ENCODE assay signal across 25 mouse cellular contexts in genomic region chr6:5230261-5230660, GRCm38 (mm10). TPM values are rescaled to one million over a fixed set of nuclear protein-coding genes. Genes with fewer than 3 reads are reported as not detected.
A peak's percentile ranks its signal among the peaks of the same experiment; 100 is the strongest.
DNase-seq lines count a peak whose midpoint lies in the region; ATAC-seq lines count a peak whose summit lies in the region.
"Had no signal": no experiment of that assay in that cellular context is flagged by ENCODE, and none has a peak within 500 bp of the region (broad histone marks: within the 10 kb centered on the region; RNA-seq: fewer than 3 reads in every experiment).

No protein-coding gene starts in this region.

- ATAC-seq in kidney, embryonic 15.5 days (replicated peaks; ENCODE audit: low FRiP score): no peak
- ATAC-seq: CD4-positive, CD25-positive, alpha-beta regulatory T cell, adult 4 months; forebrain, embryonic 16.5 days; hindbrain, postnatal 0 days had no signal

- peak; percentile 27 for DNase-seq in adrenal gland, adult 2 months
- DNase-seq in adrenal gland, adult 18-20 months (ENCODE audit: low spot score in 2 of 2): no peak
- DNase-seq in kidney, adult 18-20 months: peak; percentile 13
- DNase-seq in kidney, adult 9 months: peak; percentile 41
- peak; percentile 37 to 51 for DNase-seq in kidney, postnatal 36 days
- DNase-seq in layer of hippocampus, adult 18-20 months (ENCODE audit: low spot score in 2 of 2): no peak
- DNase-seq: B cell, adult 2 months; cerebellum, adult 11-12 months; cerebellum, adult 9-11 months; cerebellum, postnatal 36 days; gastrocnemius, postnatal 14 days; heart, adult 2 months; heart, postnatal 14 days had no signal

- no peaks in the 10 kb centered on the region for H3K27me3 ChIP-seq in kidney, embryonic 15.5 days
- H3K27me3 ChIP-seq: embryonic facial prominence, embryonic 13.5 days; forebrain, embryonic 12.5 days; heart, embryonic 15.5 days; hindbrain, embryonic 13.5 days had no signal

- H3K9ac ChIP-seq in kidney, embryonic 15.5 days: no peak overlapping the region
- H3K9ac ChIP-seq: embryonic facial prominence, embryonic 13.5 days; forebrain, embryonic 12.5 days; heart, embryonic 15.5 days; hindbrain, embryonic 13.5 days had no signal

- no peaks in the 10 kb centered on the region for H3K9me3 ChIP-seq in kidney, embryonic 15.5 days (replicated peaks)
- H3K9me3 ChIP-seq: embryonic facial prominence, embryonic 13.5 days; forebrain, embryonic 12.5 days; G1E; heart, embryonic 15.5 days; hindbrain, embryonic 13.5 days had no signal

- H3K36me3 ChIP-seq in kidney, embryonic 15.5 days: no peaks in the 10 kb centered on the region
- H3K36me3 ChIP-seq: embryonic facial prominence, embryonic 13.5 days; forebrain, embryonic 12.5 days; hindbrain, embryonic 13.5 days had no signal

- no peaks in the 10 kb centered on the region for H3K4me1 ChIP-seq in kidney, embryonic 15.5 days
- H3K4me1 ChIP-seq: embryonic facial prominence, embryonic 13.5 days; forebrain, embryonic 12.5 days; heart, embryonic 15.5 days; hindbrain, embryonic 13.5 days had no signal

- no peak overlapping the region for H3K4me3 ChIP-seq in kidney, embryonic 15.5 days (replicated peaks)
- H3K4me3 ChIP-seq: embryonic facial prominence, embryonic 13.5 days; forebrain, embryonic 12.5 days; heart, adult 2 months; heart, embryonic 15.5 days; hindbrain, embryonic 13.5 days had no signal

- WGBS in kidney, embryonic 15.5 days: 81% methylated on average over 5 of the region's 5 CpGs

- no peak overlapping the region for H3K4me2 ChIP-seq in kidney, embryonic 15.5 days
- H3K4me2 ChIP-seq: embryonic facial prominence, embryonic 13.5 days; forebrain, embryonic 12.5 days; heart, embryonic 11.5 days; heart, embryonic 15.5 days; hindbrain, embryonic 13.5 days had no signal

- H3K27ac ChIP-seq in kidney, embryonic 15.5 days: no peak overlapping the region
- H3K27ac ChIP-seq: embryonic facial prominence, embryonic 13.5 days; forebrain, embryonic 12.5 days; heart, adult 2 months; heart, embryonic 15.5 days; hindbrain, embryonic 13.5 days; hindbrain, postnatal 0 days had no signal

RNA-seq across cellular contexts. Expression of gene Pon3, which starts 25.8 kb away (rescaled TPM):
- 100 to 1,000 TPM in 1 of 2 experiments, 10 to 100 TPM in 1; 79.0 to 204 TPM for total RNA-seq in adrenal gland, adult 2 months (2021)
- 18.1 and 26.5 TPM in 2 replicates for polyA plus RNA-seq in adrenal gland, adult 2 months (2012; rRNA removed)
- total RNA-seq in adrenal gland, adult 18-20 months (2021): 100 to 1,000 TPM in 1 of 2 experiments, 10 to 100 TPM in 1; 82.2 to 149 TPM
- 12.3 and 12.8 TPM in 2 replicates for polyA plus RNA-seq in kidney, embryonic 15.5 days (2015; fragmentation: Nextera tagmentation; extraction: Ambion mirVana)
- 1 to 10 TPM; 2.2 to 2.6 TPM for total RNA-seq in layer of hippocampus, adult 18-20 months (2021)

RNA-seq across cellular contexts. Expression of gene Pon1, which starts 36.5 kb away (rescaled TPM):
- total RNA-seq in adrenal gland, adult 2 months (2021): 10 to 100 TPM; 12.6 to 19.6 TPM
- 0.35 and 1.6 TPM in 2 replicates for polyA plus RNA-seq in adrenal gland, adult 2 months (2012; rRNA removed)
- 1 to 10 TPM; 4.5 to 8.8 TPM for total RNA-seq in adrenal gland, adult 18-20 months (2021)
- polyA plus RNA-seq in kidney, embryonic 15.5 days (2015; fragmentation: Nextera tagmentation; extraction: Ambion mirVana): not detected in 2 replicates
- total RNA-seq in layer of hippocampus, adult 18-20 months (2021): not detected
- total RNA-seq: gastrocnemius, postnatal 14 days; hematopoietic stem cell, adult 5-6 weeks had no signal
- polyA plus RNA-seq: CD4-positive, CD25-positive, alpha-beta regulatory T cell, adult 4 months; frontal cortex, adult 2 months; G1E; heart, embryonic 15.5 days had no signal

Comparison
In these comparisons a context has a peak if more than half of its experiments do, and no peak if none do; other contexts are left out.
1. DNase-seq: peak in adrenal gland, adult 2 months (single experiment), kidney, adult 18-20 months (single experiment), kidney, adult 9 months (single experiment) and kidney, postnatal 36 days (2 of 2); none in adrenal gland, adult 18-20 months (0 of 2) and layer of hippocampus, adult 18-20 months (0 of 2).
2. RNA of gene Pon3, which starts 25.8 kb away (total RNA-seq): 79.0 to 204 TPM in adrenal gland, adult 2 months and 82.2 to 149 TPM in adrenal gland, adult 18-20 months; 2.2 to 2.6 TPM in layer of hippocampus, adult 18-20 months; every median in the first group is over 10 times any median in the second.
3. RNA of gene Pon1, which starts 36.5 kb away (total RNA-seq): 12.6 to 19.6 TPM in adrenal gland, adult 2 months and 4.5 to 8.8 TPM in adrenal gland, adult 18-20 months; not detected in layer of hippocampus, adult 18-20 months; every median in the first group is over 4 times any median in the second.